Mouse (Mus musculus): ENCODE measurements around the gene Baz1a. TPM values are rescaled to one million over a fixed set of nuclear protein-coding genes. Genes with fewer than 3 reads are reported as not detected.
"Not testable (repeated sequence)": the region's sequence is repeated elsewhere in the genome, so short reads cannot be mapped to it uniquely, and the experiment has no call there.

Gene Baz1a
- total and polyA plus RNA-seq, 3 experiments, result 41.7 to 95.0 (median 56.0) TPM

DNA sequence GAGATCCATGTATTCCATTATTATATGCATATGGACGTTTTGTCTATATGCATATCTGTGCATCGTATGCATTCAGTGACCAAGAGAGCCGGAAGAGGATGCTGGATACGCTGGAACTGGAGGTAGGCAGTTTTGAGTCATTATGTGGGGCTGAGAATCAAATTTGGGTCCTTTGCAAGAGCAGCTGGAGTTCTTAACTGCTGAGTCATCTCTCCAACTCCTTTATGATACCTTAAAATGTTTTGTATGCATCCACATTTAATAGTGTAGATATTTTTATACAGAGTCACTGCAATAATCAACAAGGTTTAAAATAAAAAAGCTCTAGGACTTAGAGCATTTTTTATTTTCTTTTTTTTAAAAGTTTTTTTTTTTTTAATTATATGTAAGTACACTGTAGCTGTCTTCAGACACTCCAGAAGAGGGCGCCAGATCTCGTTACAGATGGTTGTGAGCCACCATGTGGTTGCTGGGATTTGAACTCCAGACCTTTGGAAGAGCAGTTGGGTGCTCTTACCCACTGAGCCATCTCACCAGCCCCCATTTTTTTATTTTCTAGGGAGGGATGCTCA is 71.5 kb downstream of the Baz1a start:
- in situ Hi-C loops (cut with MboI; ENCODE audit: low pct_ligation_motif_present, low pct_unique_long_range_greater_than_20kb, low sequenced_read_pairs); H3K79me2 ChIP-seq (replicated peaks; ENCODE audit: control insufficient read depth, extremely low read depth, insufficient read depth, poor library complexity, severe bottlenecking); H3K4me1 ChIP-seq (ENCODE audit: control insufficient read depth in 1 of 2, insufficient read depth in 2 of 2); H3K27me3 ChIP-seq (replicated peaks); H3K27ac ChIP-seq (ENCODE audit: insufficient read depth, low read depth); H3K9me3 ChIP-seq (replicated peaks; ENCODE audit: low read length); dilution Hi-C loops (cut with MboI; ENCODE audit: extremely low pct_ligation_motif_present, extremely low pct_unique_long_range_greater_than_20kb, low sequenced_read_pairs); H3K9ac ChIP-seq (ENCODE audit: insufficient read depth, low read depth); DNase-seq (ENCODE audit: extremely low read depth); H3K4me2 ChIP-seq (ENCODE audit: insufficient read depth, low read depth, poor library complexity, severe bottlenecking); H3K4me3 ChIP-seq (replicated peaks in 1 of 3; ENCODE audit: low read depth in 2 of 3, low read length in 2 of 3, poor library complexity in 1 of 3): not testable (repeated sequence)
- peaks cover 42 to 80% of the 10 kb centered on the region in 2 experiments for H3K36me3 ChIP-seq (replicated peaks in 1 of 2; ENCODE audit: control insufficient read depth in 1 of 2, insufficient read depth in 1 of 2, low read length in 1 of 2)
- peak; percentile 70 for TF ChIP-seq MAFK (IDR thresholded peaks at IDR 0.05; ENCODE audit: insufficient replicate concordance, low read length)
- 0 out of 4 replicates have a peak, but pooled peaks of 1 of the 2 experiments have one; percentile 23 for TF ChIP-seq CTCF (conservative IDR thresholded peaks at IDR 0.05 in 1 of 2, IDR thresholded peaks at IDR 0.05 in 1 of 2; ENCODE audit: low read depth in 2 of 2, low read length in 2 of 2)
- TF ChIP-seq ZNF384 (IDR thresholded peaks at IDR 0.05; ENCODE audit: low read depth, low read length), result 0 out of 2 replicates have a peak, but pooled peaks have one; percentile 4

DNA sequence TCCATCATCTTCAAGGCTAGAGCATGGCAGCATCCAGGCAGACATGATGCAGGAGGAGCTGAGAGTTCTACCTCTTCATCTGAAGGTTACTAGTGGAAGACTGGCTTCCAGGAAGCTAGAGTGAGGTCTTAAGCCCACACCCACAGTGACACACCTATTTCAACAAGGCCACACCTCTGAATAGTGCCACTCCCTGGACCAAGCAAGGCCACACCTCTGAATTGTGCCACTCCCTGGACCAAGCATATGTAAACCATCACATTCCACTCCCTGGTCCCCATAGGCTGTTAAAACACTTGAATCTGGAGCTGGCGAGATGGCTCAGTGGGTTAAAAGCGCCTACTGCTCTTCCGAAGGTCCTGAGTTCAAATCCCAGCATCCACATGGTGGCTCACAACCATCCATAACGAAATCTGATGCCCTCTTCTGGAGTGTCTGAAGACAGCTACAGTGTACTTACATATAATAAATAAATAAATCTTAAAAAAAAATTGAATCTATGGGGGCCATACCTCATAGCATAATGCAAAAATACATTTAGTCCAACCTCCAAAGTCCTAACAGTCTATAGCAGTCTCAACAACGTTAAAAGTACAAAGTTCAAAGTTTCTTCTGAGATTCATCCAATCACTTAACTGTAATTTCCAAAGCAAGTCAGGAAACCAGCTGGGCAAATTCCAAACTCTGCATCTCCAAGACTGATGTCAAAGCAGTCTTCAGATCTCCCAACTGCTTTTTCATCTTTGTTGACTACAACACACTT is 76.4 kb downstream of the Baz1a start:
- H3K27me3 ChIP-seq (replicated peaks); DNase-seq (ENCODE audit: extremely low read depth); H3K27ac ChIP-seq (ENCODE audit: insufficient read depth, low read depth); H3K4me2 ChIP-seq (ENCODE audit: insufficient read depth, low read depth, poor library complexity, severe bottlenecking); H3K4me3 ChIP-seq (replicated peaks in 1 of 3; ENCODE audit: low read depth in 2 of 3, low read length in 2 of 3, poor library complexity in 1 of 3); H3K4me1 ChIP-seq (ENCODE audit: control insufficient read depth in 1 of 2, insufficient read depth in 2 of 2); H3K9me3 ChIP-seq (replicated peaks; ENCODE audit: low read length); dilution Hi-C loops (cut with MboI; ENCODE audit: extremely low pct_ligation_motif_present, extremely low pct_unique_long_range_greater_than_20kb, low sequenced_read_pairs); H3K9ac ChIP-seq (ENCODE audit: insufficient read depth, low read depth); in situ Hi-C loops (cut with MboI; ENCODE audit: low pct_ligation_motif_present, low pct_unique_long_range_greater_than_20kb, low sequenced_read_pairs); H3K79me2 ChIP-seq (replicated peaks; ENCODE audit: control insufficient read depth, extremely low read depth, insufficient read depth, poor library complexity, severe bottlenecking): not testable (repeated sequence)
- H3K36me3 ChIP-seq (replicated peaks in 1 of 2; ENCODE audit: control insufficient read depth in 1 of 2, insufficient read depth in 1 of 2, low read length in 1 of 2), result peaks cover 42 to 77% of the 10 kb centered on the region in 2 experiments

DNA sequence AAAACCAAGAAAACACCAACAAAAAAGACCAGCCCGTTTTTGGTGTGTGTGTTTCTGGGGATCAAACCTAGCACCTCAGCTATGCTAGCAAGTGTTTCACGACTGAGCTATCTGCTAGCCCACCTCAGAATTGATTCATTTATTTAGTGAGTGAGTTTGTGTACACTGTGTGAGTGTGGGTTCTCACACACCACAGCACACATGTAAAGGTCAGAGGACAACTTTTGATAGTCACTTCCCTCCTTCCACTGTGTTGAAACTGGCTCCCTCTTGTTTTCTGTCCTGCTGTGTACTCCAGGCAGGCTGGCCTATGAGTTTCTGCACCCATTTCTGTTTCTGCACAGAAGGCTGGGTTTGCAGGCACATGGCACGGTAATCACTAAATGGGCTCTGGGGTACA is 103.8 kb downstream of the Baz1a start:
- no peak for DNase-seq (ENCODE audit: extremely low read depth)
- TF ChIP-seq NELFE (IDR thresholded peaks at IDR 0.05; ENCODE audit: low read depth, low read length), result no peak
- TF ChIP-seq KAT2A (IDR thresholded peaks at IDR 0.05; ENCODE audit: insufficient replicate concordance, low read length), result no peak
- TF ChIP-seq HCFC1 (IDR thresholded peaks at IDR 0.05; ENCODE audit: low read depth, low read length), result no peak
- no peak for TF ChIP-seq RAD21 (IDR thresholded peaks at IDR 0.05; ENCODE audit: low read depth, low read length)
- no peak for TF ChIP-seq EP300 (IDR thresholded peaks at IDR 0.05; ENCODE audit: low read length)
- H3K4me1 ChIP-seq (ENCODE audit: control insufficient read depth in 1 of 2, insufficient read depth in 2 of 2), result peaks cover 0 to 6% of the 10 kb centered on the region in 2 experiments; a peak in 1 of 4 replicates
- peaks cover 64 to 90% of the 10 kb centered on the region in 2 experiments for H3K36me3 ChIP-seq (replicated peaks in 1 of 2; ENCODE audit: control insufficient read depth in 1 of 2, insufficient read depth in 1 of 2, low read length in 1 of 2)
- H3K9ac ChIP-seq (ENCODE audit: insufficient read depth, low read depth), result no peak overlapping the region
- no peak overlapping the region for H3K4me2 ChIP-seq (ENCODE audit: insufficient read depth, low read depth, poor library complexity, severe bottlenecking)
- H3K79me2 ChIP-seq (replicated peaks; ENCODE audit: control insufficient read depth, extremely low read depth, insufficient read depth, poor library complexity, severe bottlenecking), result peaks cover 4% of the 10 kb centered on the region
- H3K27me3 ChIP-seq (replicated peaks), result no peaks in the 10 kb centered on the region
- dilution Hi-C loops (cut with MboI; ENCODE audit: extremely low pct_ligation_motif_present, extremely low pct_unique_long_range_greater_than_20kb, low sequenced_read_pairs) (no loop called here), in situ Hi-C loops (cut with MboI; ENCODE audit: low pct_ligation_motif_present, low pct_unique_long_range_greater_than_20kb, low sequenced_read_pairs) (no loop called here)
- H3K9me3 ChIP-seq (replicated peaks; ENCODE audit: low read length), result no peaks in the 10 kb centered on the region
- no peak overlapping the region for H3K4me3 ChIP-seq (replicated peaks in 1 of 3; ENCODE audit: low read depth in 2 of 3, low read length in 2 of 3, poor library complexity in 1 of 3)
- no peak overlapping the region for H3K27ac ChIP-seq (ENCODE audit: insufficient read depth, low read depth)

DNA sequence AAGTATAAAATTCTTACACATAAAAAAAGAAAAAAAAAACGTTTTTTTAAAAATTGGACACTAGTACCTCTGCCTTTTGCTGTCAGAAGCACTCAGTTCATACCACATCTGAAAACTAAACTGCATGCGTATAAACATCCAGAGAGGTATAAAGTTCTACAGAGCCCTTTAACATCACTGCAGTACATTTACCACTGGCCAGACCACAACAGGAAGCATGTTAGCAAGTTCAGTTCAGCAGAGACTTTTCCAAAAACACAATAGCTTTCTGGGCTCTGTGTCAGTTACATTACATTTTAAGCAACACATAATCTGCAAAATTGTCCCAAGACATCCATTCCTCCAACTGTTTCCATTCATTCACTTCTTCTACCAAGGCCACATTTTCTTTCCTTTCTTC is 121.6 kb downstream of the Baz1a start:
- H3K4me3 ChIP-seq (replicated peaks in 1 of 3; ENCODE audit: low read depth in 2 of 3, low read length in 2 of 3, poor library complexity in 1 of 3); H3K27ac ChIP-seq (ENCODE audit: insufficient read depth, low read depth); H3K79me2 ChIP-seq (replicated peaks; ENCODE audit: control insufficient read depth, extremely low read depth, insufficient read depth, poor library complexity, severe bottlenecking); in situ Hi-C loops (cut with MboI; ENCODE audit: low pct_ligation_motif_present, low pct_unique_long_range_greater_than_20kb, low sequenced_read_pairs); DNase-seq (ENCODE audit: extremely low read depth); dilution Hi-C loops (cut with MboI; ENCODE audit: extremely low pct_ligation_motif_present, extremely low pct_unique_long_range_greater_than_20kb, low sequenced_read_pairs); H3K9ac ChIP-seq (ENCODE audit: insufficient read depth, low read depth); H3K27me3 ChIP-seq (replicated peaks); H3K9me3 ChIP-seq (replicated peaks; ENCODE audit: low read length); H3K4me2 ChIP-seq (ENCODE audit: insufficient read depth, low read depth, poor library complexity, severe bottlenecking); H3K4me1 ChIP-seq (ENCODE audit: control insufficient read depth in 1 of 2, insufficient read depth in 2 of 2): not testable (repeated sequence)
- H3K36me3 ChIP-seq (replicated peaks in 1 of 2; ENCODE audit: control insufficient read depth in 1 of 2, insufficient read depth in 1 of 2, low read length in 1 of 2), result peaks cover 27 to 47% of the 10 kb centered on the region in 2 experiments
